ENCODE assay signal across 8 mouse cellular contexts in genomic region chr12:33175621-33176554, GRCm38 (mm10). TPM values are rescaled to one million over a fixed set of nuclear protein-coding genes. Genes with fewer than 3 reads are reported as not detected.
DNase-seq lines count a peak whose midpoint lies in the region; ATAC-seq lines count a peak whose summit lies in the region.

No protein-coding gene starts in this region.

- H3K9me3 ChIP-seq in forebrain, embryonic 16.5 days (ENCODE audit: control insufficient read depth, low read length), result no peaks in the 10 kb centered on the region
- no peaks in the 10 kb centered on the region for H3K9me3 ChIP-seq in hindbrain, embryonic 11.5 days (ENCODE audit: control insufficient read depth, low read length)
- H3K9me3 ChIP-seq in limb, embryonic 13.5 days, result no peaks in the 10 kb centered on the region
- H3K9me3 ChIP-seq in midbrain, embryonic 12.5 days, result no peaks in the 10 kb centered on the region

- peak overlapping the region; percentile 59 for H3K4me2 ChIP-seq in forebrain, embryonic 16.5 days (ENCODE audit: low read length)
- H3K4me2 ChIP-seq in hindbrain, embryonic 11.5 days (replicated peaks; ENCODE audit: low read depth, low read length), result peak overlapping the region; percentile 45
- H3K4me2 ChIP-seq in limb, embryonic 13.5 days (replicated peaks), result peak overlapping the region; percentile 72
- H3K4me2 ChIP-seq in midbrain, embryonic 12.5 days (replicated peaks), result peak overlapping the region; percentile 51

- DNase-seq in CD4-positive, CD25-positive, alpha-beta regulatory T cell, adult 2 months (ENCODE audit: low read depth, low spot score), result peak; percentile 71
- peak; percentile 78 for DNase-seq in adrenal gland, postnatal 25 days
- DNase-seq in hindbrain, embryonic 11.5 days (ENCODE audit: low spot score), result peak; percentile 61
- DNase-seq in thymus, postnatal 25 days, result peak; percentile 25
- DNase-seq in cerebellum, postnatal 36 days, result no peak

- H3K27ac ChIP-seq in forebrain, embryonic 16.5 days (ENCODE audit: low read length), result peak overlapping the region; percentile 80
- no peak overlapping the region for H3K27ac ChIP-seq in hindbrain, embryonic 11.5 days (ENCODE audit: low read depth, low read length)
- no peak overlapping the region for H3K27ac ChIP-seq in limb, embryonic 13.5 days
- no peak overlapping the region for H3K27ac ChIP-seq in midbrain, embryonic 12.5 days (replicated peaks)

- peak overlapping the region; percentile 31 for H3K9ac ChIP-seq in forebrain, embryonic 16.5 days (replicated peaks; ENCODE audit: low read depth, low read length)
- 0 out of 2 replicates have a peak overlapping the region, but pooled peaks have one; percentile 5 for H3K9ac ChIP-seq in hindbrain, embryonic 11.5 days (ENCODE audit: low read depth, low read length)
- peak overlapping the region; percentile 51; the same call in 1 of the 2 replicates for H3K9ac ChIP-seq in limb, embryonic 13.5 days
- no peak overlapping the region for H3K9ac ChIP-seq in midbrain, embryonic 12.5 days (replicated peaks)

- H3K4me1 ChIP-seq in forebrain, embryonic 16.5 days (replicated peaks; ENCODE audit: control insufficient read depth, insufficient read depth, low read length), result peaks cover 19% of the 10 kb centered on the region
- H3K4me1 ChIP-seq in hindbrain, embryonic 11.5 days (replicated peaks; ENCODE audit: control insufficient read depth, insufficient read depth, low read length), result no peaks in the 10 kb centered on the region
- H3K4me1 ChIP-seq in limb, embryonic 13.5 days, result peaks cover 33% of the 10 kb centered on the region
- H3K4me1 ChIP-seq in midbrain, embryonic 12.5 days, result peaks cover 15% of the 10 kb centered on the region

- H3K36me3 ChIP-seq in forebrain, embryonic 16.5 days (ENCODE audit: control insufficient read depth, insufficient read depth), result no peaks in the 10 kb centered on the region
- no peaks in the 10 kb centered on the region for H3K36me3 ChIP-seq in hindbrain, embryonic 11.5 days (ENCODE audit: control insufficient read depth, insufficient read depth, low read length)
- no peaks in the 10 kb centered on the region for H3K36me3 ChIP-seq in limb, embryonic 13.5 days
- H3K36me3 ChIP-seq in midbrain, embryonic 12.5 days, result no peaks in the 10 kb centered on the region

- WGBS in forebrain, embryonic 16.5 days, result 8% methylated on average over 25 of the region's 25 CpGs
- 9% methylated on average over 25 of the region's 25 CpGs for WGBS in hindbrain, embryonic 11.5 days
- 6% methylated on average over 25 of the region's 25 CpGs for WGBS in limb, embryonic 13.5 days
- WGBS in midbrain, embryonic 12.5 days, result 9% methylated on average over 25 of the region's 25 CpGs

- peak; percentile 54 for ATAC-seq in forebrain, embryonic 16.5 days
- peak; percentile 75 for ATAC-seq in hindbrain, embryonic 11.5 days (ENCODE audit: low FRiP score)
- ATAC-seq in limb, embryonic 13.5 days (ENCODE audit: low FRiP score, low read depth), result 0 out of 2 replicates have a peak, but pooled peaks have one; percentile 20
- ATAC-seq in midbrain, embryonic 12.5 days (ENCODE audit: low FRiP score, low read depth), result peak; percentile 45; the same call in 1 of the 2 replicates

- no peaks in the 10 kb centered on the region for H3K27me3 ChIP-seq in forebrain, embryonic 16.5 days (replicated peaks; ENCODE audit: control insufficient read depth, insufficient read depth, low read length)
- no peaks in the 10 kb centered on the region for H3K27me3 ChIP-seq in hindbrain, embryonic 11.5 days (ENCODE audit: control insufficient read depth, insufficient read depth, low read length)
- H3K27me3 ChIP-seq in limb, embryonic 13.5 days, result no peaks in the 10 kb centered on the region
- no peaks in the 10 kb centered on the region for H3K27me3 ChIP-seq in midbrain, embryonic 12.5 days

- H3K4me3 ChIP-seq in forebrain, embryonic 16.5 days (replicated peaks; ENCODE audit: low read length), result peak overlapping the region; percentile 28
- 0 out of 2 replicates have a peak overlapping the region, but pooled peaks have one; percentile 3 for H3K4me3 ChIP-seq in hindbrain, embryonic 11.5 days (ENCODE audit: low read depth, low read length)
- peak overlapping the region; percentile 34 for H3K4me3 ChIP-seq in limb, embryonic 13.5 days
- H3K4me3 ChIP-seq in midbrain, embryonic 12.5 days, result peak overlapping the region; percentile 21

RNA-seq across cellular contexts. Expression of gene Atxn7l1, which starts 28.4 kb away (rescaled TPM):
- total RNA-seq in adrenal gland, postnatal 25 days (2021), result 31.2 and 33.1 TPM in 2 replicates
- 15.3 and 19.9 TPM in 2 replicates for polyA plus RNA-seq in forebrain, embryonic 16.5 days (2015; fragmentation: Nextera tagmentation; extraction: Ambion mirVana)
- polyA plus RNA-seq in hindbrain, embryonic 11.5 days (2014; fragmentation: Nextera tagmentation; extraction: Ambion mirVana), result 19.5 and 21.1 TPM in 2 replicates
- 13.9 and 15.3 TPM in 2 replicates for polyA plus RNA-seq in limb, embryonic 13.5 days (2015; fragmentation: Nextera tagmentation; extraction: Ambion mirVana)
- polyA plus RNA-seq in midbrain, embryonic 12.5 days (2016; fragmentation: Nextera tagmentation; extraction: Ambion mirVana), result 10.9 and 11.3 TPM in 2 replicates

Comparison
In these comparisons a context has a peak if more than half of its experiments do, and no peak if none do; other contexts are left out.
1. DNase-seq: peak in CD4-positive, CD25-positive, alpha-beta regulatory T cell, adult 2 months (single experiment), adrenal gland, postnatal 25 days (single experiment), hindbrain, embryonic 11.5 days (single experiment) and thymus, postnatal 25 days (single experiment); none in cerebellum, postnatal 36 days (0 of 2).
2. ATAC-seq: peak in every context shown above with its lines; median percentile 75 in hindbrain, embryonic 11.5 days; 54 in forebrain, embryonic 16.5 days; 45 in midbrain, embryonic 12.5 days; 20 in limb, embryonic 13.5 days.
3. Peak in every context shown above with its lines, with median percentiles within 50 percentile points of each other: H3K4me2 ChIP-seq and H3K4me3 ChIP-seq.